Mouse (Mus musculus): ENCODE results near the gene Npy2r. TPM values are rescaled to one million over a fixed set of nuclear protein-coding genes. Genes with fewer than 3 reads are reported as not detected.

Npy2r gene
- 3.2 TPM for polyA plus RNA-seq (2014; fragmentation: Illumina TruSeq; extraction: RNeasy Lipid Tissue Mini Kit (QIAGEN cat#74804); ENCODE audit: low read depth, low replicate concordance)

GRCm38 (mm10) chr3:82547908-82548721 lies at the start of gene Npy2r:
TSS of gene Npy2r (minus strand) at chr3:82548084.

Other genes with a start within 250 kb of the Npy2r start
- 4.7 TPM for gene Map9, start 190.0 kb downstream of the Npy2r start, polyA plus RNA-seq (2014; fragmentation: Illumina TruSeq; extraction: RNeasy Lipid Tissue Mini Kit (QIAGEN cat#74804); ENCODE audit: low read depth, low replicate concordance)

All from sigmoid colon, adult 10 weeks (tissue).